Mouse (Mus musculus) hindbrain, embryonic 13.5 days (tissue): ENCODE results near the gene Mrps35. TPM values are rescaled to one million over a fixed set of nuclear protein-coding genes. Genes with fewer than 3 reads are reported as not detected.
A peak's percentile ranks its signal among the peaks of the same experiment; 100 is the strongest.

Experiments used
- ATAC-seq: fragments of 200-750 bp; cut with Nextera tagmentation; 2 replicates; pipeline ENCODE4 v1.8.0; 2017; ENCODE audit warnings: moderate TSS enrichment; ENCODE audit not compliant: low FRiP score
- H3K27ac ChIP-seq: fragments of 300-500 bp; sonication (generic); 2 replicates; pipeline ENCODE4 v1.5.1; 2015; ENCODE audit warnings: inconsistent platforms, mild to moderate bottlenecking, moderate library complexity
- H3K27me3 ChIP-seq: fragments of 300-500 bp; sonication (generic); 2 replicates; pipeline ENCODE4 v1.6.1; 2015; ENCODE audit warnings: mild to moderate bottlenecking, inconsistent platforms
- H3K36me3 ChIP-seq: fragments of 300-500 bp; sonication (generic); 2 replicates; pipeline ENCODE4 v1.6.1; 2015; ENCODE audit warnings: mild to moderate bottlenecking, inconsistent platforms
- H3K4me1 ChIP-seq: fragments of 300-500 bp; sonication (generic); replicated peaks from 2 replicates; pipeline ENCODE4 v1.6.1; 2015; ENCODE audit warnings: inconsistent platforms
- H3K4me2 ChIP-seq: fragments of 300-500 bp; sonication (generic); 2 replicates; pipeline ENCODE4 v1.6.1; 2015; ENCODE audit warnings: inconsistent platforms, mild to moderate bottlenecking, moderate library complexity
- H3K4me3 ChIP-seq: fragments of 300-500 bp; sonication (generic); 2 replicates; pipeline ENCODE4 v1.5.1; 2015; ENCODE audit warnings: mild to moderate bottlenecking, inconsistent platforms
- H3K9ac ChIP-seq: fragments of 300-500 bp; sonication (generic); 2 replicates; pipeline ENCODE4 v1.6.1; 2015; ENCODE audit warnings: mild to moderate bottlenecking, inconsistent platforms
- H3K9me3 ChIP-seq: fragments of 300-500 bp; sonication (generic); 2 replicates; pipeline ENCODE4 v1.6.1; 2016; ENCODE audit warnings: inconsistent platforms
- WGBS: fragments of 180-500 bp; shearing (Covaris S2); methylation state at CpG from one replicate; pipeline ENCODE4 v1.1.7; 2015; 5-methylcytosine and 5-hydroxymethylcytosine counted together
- polyA plus RNA-seq: library from polyadenylated mRNA; unstranded; fragments of >200 nt; fragmentation: Nextera tagmentation; extraction: Ambion mirVana; gene quantifications from 2 replicates; pipeline ENCODE4 v1.2.1, GENCODE M21; 2015

The Mrps35 gene
- polyA plus RNA-seq, 1 experiment from 2014 or later, result 70.4 TPM

- Histone ChIP-seq H3K4me3 (no peak overlapping the region), H3K27ac (peak overlapping the region; percentile 14; the same call in 1 of the 2 replicates), H3K4me2 (no peak overlapping the region), H3K4me1 (no peaks in the 10 kb centered on the region), H3K36me3 (peaks cover 27% of the 10 kb centered on the region), H3K9ac (no peak overlapping the region), H3K9me3 (no peaks in the 10 kb centered on the region), H3K27me3 (no peaks in the 10 kb centered on the region)
- no peak for ATAC-seq
- 50% methylated on average over 5 of the region's 5 CpGs for WGBS
Measured at GRCm38 (mm10) chr6:147075808-147076387, 33.3 kb downstream of the Mrps35 start.

GRCm38 (mm10) chr6:147076878-147077277 is 34.3 kb downstream of the Mrps35 start:
- no peak overlapping the region for H3K9ac ChIP-seq
- WGBS, result 73% methylated on average over 8 of the region's 8 CpGs
- no peak for ATAC-seq
- H3K27ac ChIP-seq, result no peak overlapping the region
- no peaks in the 10 kb centered on the region for H3K4me1 ChIP-seq
- peaks cover 17% of the 10 kb centered on the region for H3K36me3 ChIP-seq
- H3K4me2 ChIP-seq, result no peak overlapping the region
- no peaks in the 10 kb centered on the region for H3K9me3 ChIP-seq
- H3K27me3 ChIP-seq, result no peaks in the 10 kb centered on the region
- H3K4me3 ChIP-seq, result no peak overlapping the region

DNA sequence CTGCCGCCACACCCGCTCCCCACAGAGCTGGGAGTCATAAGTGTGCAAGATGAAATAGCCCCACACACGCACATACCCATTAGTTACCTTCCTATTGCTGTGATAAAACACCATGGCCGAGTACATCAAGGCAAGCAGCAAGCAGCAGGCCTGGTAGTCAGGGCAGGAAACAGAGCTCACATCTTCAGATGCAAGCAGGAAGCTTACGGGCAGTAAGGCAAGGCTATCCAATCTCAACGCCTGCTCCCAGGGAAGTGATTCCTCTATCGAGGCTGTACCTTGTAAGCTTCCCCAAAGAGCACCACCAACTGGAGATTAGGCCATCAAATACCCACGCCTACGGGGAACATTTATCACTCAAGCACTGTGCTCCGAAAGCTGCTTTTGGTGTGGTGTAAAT is 37.4 kb downstream of the Mrps35 start:
- Histone ChIP-seq H3K27me3 (no peaks in the 10 kb centered on the region), H3K36me3 (peaks cover 4% of the 10 kb centered on the region; the same call in 1 of the 2 replicates), H3K4me3 (no peak overlapping the region), H3K9ac (no peak overlapping the region), H3K4me1 (no peaks in the 10 kb centered on the region), H3K27ac (no peak overlapping the region), H3K9me3 (no peaks in the 10 kb centered on the region), H3K4me2 (no peak overlapping the region)
- WGBS, result 94% methylated on average over 10 of the region's 10 CpGs
- no peak for ATAC-seq

- Histone ChIP-seq H3K9ac (no peak overlapping the region), H3K36me3 (no peaks in the 10 kb centered on the region), H3K4me1 (peaks cover 15% of the 10 kb centered on the region), H3K4me3 (no peak overlapping the region), H3K4me2 (no peak overlapping the region), H3K9me3 (no peaks in the 10 kb centered on the region), H3K27me3 (0 out of 2 replicates have a peak, but pooled peaks cover 10% of the 10 kb centered on the region), H3K27ac (no peak overlapping the region)
- WGBS, result 58% methylated on average over 7 of the region's 7 CpGs
- no peak for ATAC-seq
Measured at GRCm38 (mm10) chr6:147085398-147086040, 43.0 kb downstream of the Mrps35 start.

DNA sequence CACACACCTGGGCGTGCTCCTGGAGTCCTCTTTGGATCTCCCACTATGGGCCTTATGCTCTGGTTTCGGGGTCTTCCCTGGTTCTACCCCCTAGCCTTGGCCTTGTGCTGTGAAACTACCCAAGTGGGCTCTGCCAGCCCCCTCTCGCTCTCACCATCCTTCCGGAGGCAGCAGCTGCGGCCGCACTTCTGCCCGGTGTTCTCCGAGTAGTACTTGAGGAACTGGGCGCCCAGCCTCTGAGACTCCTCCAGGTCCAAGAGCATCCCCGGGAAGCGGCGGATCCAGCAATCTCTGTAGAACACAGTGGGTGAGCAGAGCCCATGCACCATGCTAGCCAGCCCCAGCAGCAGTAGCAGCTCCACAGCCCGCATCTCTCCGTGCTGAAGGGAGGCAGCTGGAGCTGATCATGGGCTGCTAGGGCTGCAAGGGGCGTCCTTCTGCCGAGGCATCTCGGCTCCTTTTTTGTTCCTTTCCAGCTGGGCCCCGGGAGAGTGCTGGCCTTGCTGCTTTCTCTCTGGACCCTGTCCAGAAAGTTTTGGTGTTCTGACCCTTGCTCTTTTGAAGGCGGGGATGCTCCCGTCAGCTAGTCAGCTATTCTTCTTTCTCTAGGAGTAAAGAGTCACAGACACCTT is 44.1 kb downstream of the Mrps35 start, which contains the start of gene Mansc4:
Mansc4 (minus strand) TSS at position 439 of the 632 bp plus-strand sequence.
- 0 out of 2 replicates have a peak, but pooled peaks cover 10% of the 10 kb centered on the region for H3K27me3 ChIP-seq
- H3K36me3 ChIP-seq, result no peaks in the 10 kb centered on the region
- H3K9ac ChIP-seq, result peak within 1 kb of the TSS; percentile 58
- H3K4me3 ChIP-seq, result peak within 1 kb of the TSS; percentile 27
- no peak within 1 kb of the TSS for H3K27ac ChIP-seq
- WGBS, result 7% methylated on average over 20 of the region's 20 CpGs
- peaks cover 19% of the 10 kb centered on the region for H3K4me1 ChIP-seq
- H3K9me3 ChIP-seq, result no peaks in the 10 kb centered on the region
- no peak for ATAC-seq
- H3K4me2 ChIP-seq, result peak within 1 kb of the TSS; percentile 56

DNA sequence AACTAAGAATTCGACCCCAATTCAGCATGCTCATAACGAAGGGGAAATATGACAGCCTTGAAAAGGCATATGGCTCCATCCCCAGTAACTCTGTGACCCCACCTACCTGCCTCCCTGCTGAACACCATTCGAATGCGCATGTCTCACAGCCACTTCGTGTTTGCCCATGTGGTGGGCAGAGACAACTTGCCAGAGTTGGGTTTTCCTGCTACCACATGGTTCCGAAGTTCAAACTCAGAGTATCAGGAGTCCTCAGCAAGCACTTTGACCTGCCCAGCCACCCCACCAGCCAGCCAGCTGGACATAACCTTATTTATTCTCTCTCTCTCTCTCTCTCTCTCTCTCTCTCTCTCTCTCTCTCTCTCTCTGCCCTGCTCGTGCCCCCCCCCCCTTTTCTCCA is 45.2 kb downstream of the Mrps35 start:
- no peaks in the 10 kb centered on the region for H3K36me3 ChIP-seq
- H3K4me1 ChIP-seq, result peaks cover 28% of the 10 kb centered on the region
- no peak overlapping the region for H3K9ac ChIP-seq
- H3K27me3 ChIP-seq, result 0 out of 2 replicates have a peak, but pooled peaks cover 10% of the 10 kb centered on the region
- H3K27ac ChIP-seq, result no peak overlapping the region
- 36% methylated on average over 6 of the region's 7 CpGs for WGBS
- no peak overlapping the region for H3K4me3 ChIP-seq
- ATAC-seq, result no peak
- no peak overlapping the region for H3K4me2 ChIP-seq
- no peaks in the 10 kb centered on the region for H3K9me3 ChIP-seq

DNA sequence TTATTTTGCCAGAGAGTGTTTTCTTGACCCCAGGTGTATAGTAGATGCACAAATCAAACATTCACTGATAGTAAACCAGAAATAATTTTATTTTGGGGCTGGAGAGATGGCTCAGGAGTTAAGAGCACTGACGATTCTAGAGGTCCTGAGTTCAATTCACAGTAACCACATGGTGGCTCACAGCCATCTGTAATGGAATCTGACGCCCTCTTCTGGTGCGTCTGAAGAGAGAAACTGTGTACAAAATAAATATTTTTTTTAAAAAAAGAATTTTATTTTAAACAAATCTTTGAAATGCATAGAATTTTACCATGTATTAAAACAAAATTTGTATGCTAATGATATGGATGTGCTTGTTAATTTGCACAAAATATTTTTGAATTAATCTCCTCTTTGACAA is 46.0 kb downstream of the Mrps35 start:
- Histone ChIP-seq H3K4me3 (no peak overlapping the region), H3K9ac (no peak overlapping the region), H3K4me2 (no peak overlapping the region), H3K27me3 (0 out of 2 replicates have a peak, but pooled peaks cover 10% of the 10 kb centered on the region), H3K27ac (no peak overlapping the region), H3K4me1 (peaks cover 34% of the 10 kb centered on the region), H3K9me3 (no peaks in the 10 kb centered on the region), H3K36me3 (no peaks in the 10 kb centered on the region)
- WGBS, result 82% methylated on average over 3 of the region's 3 CpGs
- no peak for ATAC-seq

- Histone ChIP-seq H3K4me3 (peak overlapping the region; percentile 80), H3K27ac (peak overlapping the region; percentile 94), H3K36me3 (no peaks in the 10 kb centered on the region), H3K27me3 (0 out of 2 replicates have a peak, but pooled peaks cover 10% of the 10 kb centered on the region), H3K9ac (peak overlapping the region; percentile 95), H3K9me3 (no peaks in the 10 kb centered on the region), H3K4me2 (peak overlapping the region; percentile 95), H3K4me1 (peaks cover 47% of the 10 kb centered on the region)
- 72% methylated on average over 5 of the region's 5 CpGs for WGBS
- ATAC-seq, result no peak
Measured at GRCm38 (mm10) chr6:147090191-147090590, 47.6 kb downstream of the Mrps35 start.

DNA sequence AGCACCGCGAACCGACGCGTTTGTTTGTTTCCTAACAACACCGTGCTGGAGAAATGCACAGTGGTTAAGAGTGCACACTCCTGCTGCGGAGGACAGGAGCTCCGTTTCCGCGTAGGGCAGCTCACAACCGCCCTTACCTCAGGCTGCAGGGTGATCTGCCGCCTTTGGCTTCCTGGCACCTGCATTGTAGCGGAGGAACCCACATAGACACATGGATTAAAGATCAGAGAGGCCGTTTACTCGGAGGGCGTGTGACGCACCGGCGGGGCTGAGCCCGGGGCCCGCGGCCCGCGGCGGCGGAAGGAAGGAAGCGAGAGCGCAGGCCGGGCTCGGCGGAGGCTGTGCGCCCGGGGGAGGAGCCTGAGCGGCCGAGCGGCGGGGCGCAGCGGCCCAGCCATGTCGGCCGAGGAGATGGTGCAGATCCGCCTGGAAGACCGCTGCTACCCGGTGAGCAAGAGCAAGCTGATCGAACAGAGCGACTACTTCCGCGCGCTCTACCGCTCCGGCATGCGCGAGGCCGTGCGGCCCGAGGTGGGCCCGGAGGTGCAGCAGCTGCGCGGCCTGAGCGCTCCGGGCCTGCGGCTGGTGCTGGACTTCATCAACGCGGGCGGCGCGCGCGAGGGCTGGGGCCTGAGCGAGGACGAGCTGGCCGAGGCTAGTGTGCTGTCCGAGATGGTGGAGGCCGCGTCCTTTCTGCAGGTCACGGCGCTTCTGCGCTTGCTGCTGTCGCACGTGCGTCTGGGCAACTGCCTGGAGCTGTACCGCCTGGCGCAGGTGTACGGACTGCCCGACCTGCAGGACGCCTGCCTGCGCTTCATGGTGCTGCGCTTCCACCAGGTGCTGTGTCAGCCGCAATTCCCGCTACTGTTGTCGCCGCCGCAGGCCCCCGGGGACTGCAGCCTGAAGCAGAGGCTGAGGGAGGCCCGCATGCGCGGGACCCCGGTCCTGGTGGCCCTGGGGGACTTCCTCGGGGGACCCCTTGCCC is 48.9 kb downstream of the Mrps35 start, which contains the start of gene Klhl42:
Klhl42 (plus strand) TSS at position 244 of the 985 bp plus-strand sequence.
- Histone ChIP-seq H3K9ac (peak within 1 kb of the TSS; percentile 95), H3K4me1 (peaks cover 53% of the 10 kb centered on the region), H3K9me3 (no peaks in the 10 kb centered on the region), H3K27ac (peak within 1 kb of the TSS; percentile 94), H3K36me3 (peaks cover 7% of the 10 kb centered on the region), H3K27me3 (0 out of 2 replicates have a peak, but pooled peaks cover 10% of the 10 kb centered on the region), H3K4me3 (peak within 1 kb of the TSS; percentile 80), H3K4me2 (peak within 1 kb of the TSS; percentile 95)
- WGBS, result under 1% methylated on average over 93 of the region's 99 CpGs
- ATAC-seq, result peak; percentile 90

DNA sequence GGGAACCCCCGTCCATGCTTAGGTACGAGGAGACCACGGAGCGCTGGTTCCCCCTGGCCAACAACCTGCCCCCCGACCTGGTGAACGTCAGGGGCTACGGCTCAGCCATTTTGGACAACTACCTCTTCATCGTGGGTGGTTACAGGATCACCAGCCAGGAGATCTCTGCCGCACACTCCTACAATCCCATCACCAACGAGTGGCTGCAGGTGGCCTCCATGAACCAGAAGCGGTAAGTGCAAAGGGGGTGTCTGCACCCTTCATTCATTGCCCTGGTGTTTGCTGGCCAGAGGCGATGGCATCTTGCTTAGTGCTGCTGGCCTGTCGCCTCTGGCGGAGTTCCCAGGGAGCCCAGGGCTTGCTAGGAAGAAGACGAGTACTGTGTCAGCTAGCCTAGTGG is 49.6 kb downstream of the Mrps35 start:
- peak overlapping the region; percentile 80 for H3K4me3 ChIP-seq

DNA sequence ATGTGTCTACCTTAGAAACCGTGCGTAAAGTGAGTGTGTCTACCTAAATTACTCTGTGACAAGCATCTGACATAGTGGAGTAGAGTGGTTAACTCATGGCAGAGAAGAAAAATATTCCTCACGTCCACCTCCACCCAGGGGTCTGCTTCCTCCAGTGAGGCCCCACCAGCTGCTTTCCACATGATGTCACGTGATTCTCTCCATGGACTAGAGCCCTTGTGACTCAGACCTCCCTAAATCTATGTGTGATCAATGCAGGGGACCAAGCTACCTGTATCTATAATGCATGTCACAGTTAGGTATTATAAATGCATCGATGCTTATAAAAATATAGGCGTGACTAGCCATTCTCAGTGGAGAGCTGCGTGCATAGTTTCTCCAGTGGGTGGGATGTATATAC is 52.2 kb downstream of the Mrps35 start:
- Histone ChIP-seq H3K4me3 (no peak overlapping the region), H3K9ac (no peak overlapping the region), H3K36me3 (peaks cover 7% of the 10 kb centered on the region), H3K9me3 (no peaks in the 10 kb centered on the region), H3K27me3 (no peaks in the 10 kb centered on the region), H3K4me1 (peaks cover 53% of the 10 kb centered on the region), H3K27ac (no peak overlapping the region), H3K4me2 (peak overlapping the region; percentile 26)
- WGBS, result 80% methylated on average over 7 of the region's 7 CpGs
- no peak for ATAC-seq

More for the DNA sequence above, 49.6 kb downstream of the Mrps35 start:
- WGBS, result under 1% methylated on average over 15 of the region's 15 CpGs
- Histone ChIP-seq H3K27me3 (0 out of 2 replicates have a peak, but pooled peaks cover 10% of the 10 kb centered on the region), H3K36me3 (peaks cover 7% of the 10 kb centered on the region), H3K4me1 (peaks cover 46% of the 10 kb centered on the region), H3K9me3 (no peaks in the 10 kb centered on the region), H3K4me2 (peak overlapping the region; percentile 95), H3K9ac (peak overlapping the region; percentile 95), H3K27ac (peak overlapping the region; percentile 94)
- peak; percentile 3 for ATAC-seq
